Mouse (Mus musculus): Measurements from ENCODE around the gene Ywhah.

DNA sequence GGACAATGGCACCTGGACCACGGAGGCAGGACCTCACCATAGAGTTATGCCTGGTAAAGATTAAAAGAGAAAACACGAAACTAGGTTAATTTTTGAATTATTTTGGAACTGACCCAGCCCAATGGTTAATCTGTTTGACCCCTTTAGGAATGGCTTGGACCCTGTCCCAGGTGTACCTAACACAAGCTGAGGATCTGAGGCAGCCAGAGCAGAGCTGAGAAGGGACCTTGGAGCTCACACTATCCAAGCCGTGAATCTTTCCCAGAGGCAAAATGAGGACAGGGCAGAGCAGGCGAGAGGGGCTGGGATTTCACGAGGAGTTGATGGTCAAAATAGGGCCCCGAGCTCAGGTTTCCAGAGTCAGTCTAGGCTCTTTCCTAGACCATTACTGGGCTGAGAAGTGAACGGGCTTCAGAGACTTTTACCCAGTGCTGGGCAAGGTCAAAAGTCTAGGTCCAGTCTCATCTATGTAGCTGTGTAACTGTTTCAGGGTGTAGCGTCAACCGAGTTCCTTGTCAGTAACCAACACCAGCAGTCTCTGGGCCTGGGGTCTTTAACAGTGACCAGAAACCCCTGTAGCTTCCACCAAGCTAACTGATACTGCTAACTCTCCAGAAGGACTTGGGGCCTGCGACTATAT is 37.6 kb downstream of the Ywhah start:
- TF ChIP-seq CTCF (IDR thresholded peaks at IDR 0.05; ENCODE audit: control insufficient read depth, insufficient read depth, insufficient replicate concordance, low read depth, low read length) = no peak
- TF ChIP-seq POLR2A (IDR thresholded peaks at IDR 0.05; ENCODE audit: control insufficient read depth, low read depth, low read length) = no peak

Measured in testis, adult 2 months (tissue).